Mouse (Mus musculus) ovary, adult 10 weeks (tissue): Measurements from ENCODE around the gene Axin2. TPM values are rescaled to one million over a fixed set of nuclear protein-coding genes. Genes with fewer than 3 reads are reported as not detected.

ENCODE experiments used
- polyA plus RNA-seq: library from polyadenylated mRNA; stranded (reverse); fragments of 350-450 nt; fragmentation: Illumina TruSeq; extraction: RNeasy Lipid Tissue Mini Kit (QIAGEN cat#74804); gene quantifications from one replicate; pipeline ENCODE4 v1.2.3, GENCODE M21; 2014

Axin2 gene
- polyA plus RNA-seq = 9.0 TPM

GRCm38 (mm10) chr11:108920158-108920635 is at the start of gene Axin2:
Gene Axin2, plus strand, starts transcription at chr11:108920349.

Other genes with a start within 250 kb of the Axin2 start
- not detected for gene E030025P04Rik, start 224.0 kb downstream of the Axin2 start, polyA plus RNA-seq